Mouse (Mus musculus): ENCODE results near the gene Rilp. TPM values are rescaled to one million over a fixed set of nuclear protein-coding genes. Genes with fewer than 3 reads are reported as not detected.

Rilp gene
- total and polyA plus RNA-seq, 3 experiments = 0.19 to 0.65 TPM; not detected in 1

GRCm38 (mm10) chr11:75540209-75540608 is 30.3 kb downstream of the Rilp start:
- no peaks in the 10 kb centered on the region for H3K9me3 ChIP-seq (replicated peaks; ENCODE audit: insufficient read depth, low read length)
- H3K4me1 ChIP-seq (ENCODE audit: control insufficient read depth in 1 of 2, insufficient read depth in 2 of 2, low read length in 2 of 2) = peaks cover 8 to 49% of the 10 kb centered on the region in 2 experiments
- H3K4me3 ChIP-seq (ENCODE audit: control insufficient read depth in 1 of 2, insufficient read depth in 1 of 2, low read depth in 2 of 2, low read length in 2 of 2) = no peak overlapping the region
- TF ChIP-seq ZKSCAN1 (IDR thresholded peaks at IDR 0.05; ENCODE audit: low read depth, low read length) (no peak), EP300 (IDR thresholded peaks at IDR 0.05; ENCODE audit: low read depth in 1 of 2, low read length in 2 of 2) (no peak), MAFK (IDR thresholded peaks at IDR 0.05; ENCODE audit: borderline replicate concordance, low read depth, low read length) (no peak), CHD2 (IDR thresholded peaks at IDR 0.05; ENCODE audit: low read length) (no peak), ELF1 (IDR thresholded peaks at IDR 0.05; ENCODE audit: low read depth, low read length) (no peak), POLR2AphosphoS5 (IDR thresholded peaks at IDR 0.05; ENCODE audit: borderline replicate concordance, low read depth, low read length) (no peak), HCFC1 (IDR thresholded peaks at IDR 0.05; ENCODE audit: low read depth, low read length) (no peak), NRF1 (IDR thresholded peaks at IDR 0.05; ENCODE audit: insufficient read depth, low read depth, low read length, poor library complexity, severe bottlenecking) (no peak), RCOR1 (IDR thresholded peaks at IDR 0.05; ENCODE audit: low read depth, low read length) (no peak), E2F4 (IDR thresholded peaks at IDR 0.05; ENCODE audit: borderline replicate concordance, low read depth, low read length) (no peak), MEF2A (IDR thresholded peaks at IDR 0.05; ENCODE audit: extremely low read depth, insufficient replicate concordance, low read depth, low read length, poor library complexity, severe bottlenecking) (no peak), NELFE (IDR thresholded peaks at IDR 0.05; ENCODE audit: low read depth, low read length) (no peak)
- no peaks in the 10 kb centered on the region for H3K27me3 ChIP-seq (ENCODE audit: control insufficient read depth in 1 of 2, insufficient read depth in 2 of 2, low read length in 2 of 2)
- no peak overlapping the region; the same call in 1 of the 2 replicates for H3K27ac ChIP-seq (ENCODE audit: control insufficient read depth, low read depth, low read length)
- no peaks in the 10 kb centered on the region for H3K79me2 ChIP-seq (ENCODE audit: control insufficient read depth, insufficient read depth, low read length, poor library complexity)
- no peak overlapping the region for H3K9ac ChIP-seq (ENCODE audit: control insufficient read depth, low read depth, low read length, poor library complexity, severe bottlenecking)
- peak; percentile 20 for DNase-seq (ENCODE audit: low read depth, low spot score)
- peaks cover 0 to 31% of the 10 kb centered on the region in 2 experiments; a peak in 2 of 4 replicates for H3K36me3 ChIP-seq (ENCODE audit: control insufficient read depth in 1 of 2, insufficient read depth in 2 of 2, low read length in 2 of 2)

- DNase-seq (ENCODE audit: low read depth, low spot score) = peak; percentile 89
- H3K9ac ChIP-seq (ENCODE audit: control insufficient read depth, low read depth, low read length, poor library complexity, severe bottlenecking) = peak overlapping the region; percentile 64
- H3K4me1 ChIP-seq (ENCODE audit: control insufficient read depth in 1 of 2, insufficient read depth in 2 of 2, low read length in 2 of 2) = peaks cover 8 to 42% of the 10 kb centered on the region in 2 experiments
- H3K36me3 ChIP-seq (ENCODE audit: control insufficient read depth in 1 of 2, insufficient read depth in 2 of 2, low read length in 2 of 2) = peaks cover 0 to 28% of the 10 kb centered on the region in 2 experiments; a peak in 2 of 4 replicates
- H3K4me3 ChIP-seq (ENCODE audit: control insufficient read depth in 1 of 2, insufficient read depth in 1 of 2, low read depth in 2 of 2, low read length in 2 of 2) = no peak overlapping the region
- no peaks in the 10 kb centered on the region for H3K9me3 ChIP-seq (replicated peaks; ENCODE audit: insufficient read depth, low read length)
- peak overlapping the region; percentile 84 for H3K27ac ChIP-seq (ENCODE audit: control insufficient read depth, low read depth, low read length)
- H3K79me2 ChIP-seq (ENCODE audit: control insufficient read depth, insufficient read depth, low read length, poor library complexity) = no peaks in the 10 kb centered on the region
- H3K27me3 ChIP-seq (ENCODE audit: control insufficient read depth in 1 of 2, insufficient read depth in 2 of 2, low read length in 2 of 2) = no peaks in the 10 kb centered on the region
- TF ChIP-seq ZMIZ1 (IDR thresholded peaks at IDR 0.05; ENCODE audit: low read depth, low read length) (no peak), NRF1 (IDR thresholded peaks at IDR 0.05; ENCODE audit: insufficient read depth, low read depth, low read length, poor library complexity, severe bottlenecking) (no peak), TBP (IDR thresholded peaks at IDR 0.05; ENCODE audit: low read depth, low read length) (peak; percentile 67; the same call in 1 of the 2 replicates), E2F4 (IDR thresholded peaks at IDR 0.05; ENCODE audit: borderline replicate concordance, low read depth, low read length) (no peak), ETS1 (IDR thresholded peaks at IDR 0.05; ENCODE audit: low read depth, low read length) (peak; percentile 81), ELF1 (IDR thresholded peaks at IDR 0.05; ENCODE audit: low read depth, low read length) (peak; percentile 68), MXI1 (IDR thresholded peaks at IDR 0.05; ENCODE audit: low read depth, low read length) (peak; percentile 90), RAD21 (IDR thresholded peaks at IDR 0.05; ENCODE audit: low read depth, low read length) (no peak), JUND (IDR thresholded peaks at IDR 0.05; ENCODE audit: low read depth, low read length) (no peak), SIN3A (IDR thresholded peaks at IDR 0.05; ENCODE audit: low read length) (peak; percentile 83), BHLHE40 (IDR thresholded peaks at IDR 0.05; ENCODE audit: borderline replicate concordance, low read depth, low read length) (peak; percentile 72; the same call in 1 of the 2 replicates), MYC (IDR thresholded peaks at IDR 0.05; ENCODE audit: low read depth, low read length) (peak; percentile 99), USF2 (IDR thresholded peaks at IDR 0.05; ENCODE audit: borderline replicate concordance in 1 of 2, insufficient read depth in 1 of 2, low read depth in 1 of 2, low read length in 2 of 2) (no peak), SMC3 (IDR thresholded peaks at IDR 0.05; ENCODE audit: low read depth, low read length) (no peak), GATA1 (IDR thresholded peaks at IDR 0.05; ENCODE audit: low read depth, low read length) (peak; percentile 64), MAZ (IDR thresholded peaks at IDR 0.05; ENCODE audit: low read depth, low read length) (peak; percentile 70; the same call in 1 of the 2 replicates), MAX (IDR thresholded peaks at IDR 0.05; ENCODE audit: low read length) (peak; percentile 97), MAFK (IDR thresholded peaks at IDR 0.05; ENCODE audit: borderline replicate concordance, low read depth, low read length) (no peak), NELFE (IDR thresholded peaks at IDR 0.05; ENCODE audit: low read depth, low read length) (no peak), EP300 (IDR thresholded peaks at IDR 0.05; ENCODE audit: low read depth in 1 of 2, low read length in 2 of 2) (peak; percentile 41 to 63), POLR2A (IDR thresholded peaks at IDR 0.05; ENCODE audit: control insufficient read depth in 1 of 2, insufficient read depth in 1 of 2, low read depth in 1 of 2, low read length in 2 of 2, poor library complexity in 1 of 2) (peak in 1 of 2 experiments; percentile 65; a peak in 2 of 4 replicates)
Observed at GRCm38 (mm10) chr11:75540710-75541581, 31.1 kb downstream of the Rilp start.

Measured in MEL (cell line).